Mouse (Mus musculus): ENCODE results near the gene Lipt2. TPM values are rescaled to one million over a fixed set of nuclear protein-coding genes. Genes with fewer than 3 reads are reported as not detected.

Lipt2 gene
- 8.4 and 13.0 TPM in 2 replicates for polyA plus RNA-seq (2012; rRNA removed)

DNA sequence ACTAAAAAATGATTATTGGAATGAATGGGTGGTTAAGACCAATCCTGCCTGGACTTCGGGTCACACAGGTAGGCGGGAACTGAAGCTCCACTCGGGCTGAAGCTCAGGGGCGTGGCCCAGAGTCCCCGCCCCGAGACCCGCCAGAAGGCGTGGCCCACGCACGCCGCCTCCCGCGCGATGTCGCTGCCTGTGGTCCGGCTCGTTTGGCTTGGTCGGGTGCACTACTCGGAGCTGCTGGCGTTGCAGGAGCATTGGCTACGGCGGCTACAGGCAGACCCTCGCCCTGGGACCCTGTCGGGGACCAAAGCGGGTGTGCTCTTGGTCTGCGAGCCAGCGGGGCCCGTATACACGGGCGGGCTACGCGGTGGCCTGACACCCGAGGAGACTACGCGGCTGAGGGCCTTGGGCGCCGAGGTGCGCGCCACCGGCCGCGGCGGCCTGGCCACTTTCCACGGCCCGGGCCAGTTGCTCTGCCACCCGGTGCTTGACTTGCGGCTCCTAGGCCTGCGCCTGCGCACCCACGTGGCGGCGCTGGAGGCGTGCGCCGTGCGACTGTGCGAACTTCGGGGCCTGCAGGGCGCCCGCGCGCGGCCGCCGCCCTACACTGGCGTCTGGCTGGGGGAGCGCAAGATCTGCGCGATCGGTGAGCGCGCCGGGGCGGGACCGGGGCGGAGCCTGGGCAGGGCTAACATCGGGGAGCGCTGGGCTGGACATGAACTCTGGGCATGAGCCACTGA, at the start of gene Lipt2:
TSS of gene Lipt2 (plus strand) at position 173 of the 737 bp plus-strand sequence.

GRCm38 (mm10) chr7:100121376-100121789, 37.7 kb upstream of the Lipt2 start, which contains the start of gene Pold3:
TSS of gene Pold3 (minus strand) at chr7:100121565.

GRCm38 (mm10) chr7:100176269-100176668, 17.2 kb downstream of the Lipt2 start, which contains the start of gene Kcne3:
TSS of gene Kcne3 (plus strand) at chr7:100176502.

Other genes starting within 250 kb of the Lipt2 start
- gene Rnf169, start 178.8 kb upstream of the Lipt2 start, polyA plus RNA-seq (2012; rRNA removed): 11.5 and 13.7 TPM in 2 replicates
- gene Chrdl2, start 153.1 kb upstream of the Lipt2 start, polyA plus RNA-seq (2012; rRNA removed): 0.16 and 0.87 TPM in 2 replicates
- 75.3 and 121 TPM in 2 replicates for gene Pold3, start 37.7 kb upstream of the Lipt2 start, polyA plus RNA-seq (2012; rRNA removed)
- 2.2 and 10.8 TPM in 2 replicates for gene Kcne3, start 17.2 kb downstream of the Lipt2 start, polyA plus RNA-seq (2012; rRNA removed)
- 15.7 and 15.9 TPM in 2 replicates for gene Pgm2l1, start 68.1 kb downstream of the Lipt2 start, polyA plus RNA-seq (2012; rRNA removed)
- gene P4ha3, start 126.2 kb downstream of the Lipt2 start, polyA plus RNA-seq (2012; rRNA removed): 5.5 and 13.0 TPM in 2 replicates
- 28.2 and 37.5 TPM in 2 replicates for gene C2cd3, start 213.0 kb downstream of the Lipt2 start, polyA plus RNA-seq (2012; rRNA removed)
- gene Ppme1, start 213.0 kb downstream of the Lipt2 start, polyA plus RNA-seq (2012; rRNA removed): 84.2 and 106 TPM in 2 replicates

All from central nervous system, embryonic 11.5 days (tissue).